Comparison of ENCODE assay signal across 15 mouse cellular contexts in the genomic region with DNA sequence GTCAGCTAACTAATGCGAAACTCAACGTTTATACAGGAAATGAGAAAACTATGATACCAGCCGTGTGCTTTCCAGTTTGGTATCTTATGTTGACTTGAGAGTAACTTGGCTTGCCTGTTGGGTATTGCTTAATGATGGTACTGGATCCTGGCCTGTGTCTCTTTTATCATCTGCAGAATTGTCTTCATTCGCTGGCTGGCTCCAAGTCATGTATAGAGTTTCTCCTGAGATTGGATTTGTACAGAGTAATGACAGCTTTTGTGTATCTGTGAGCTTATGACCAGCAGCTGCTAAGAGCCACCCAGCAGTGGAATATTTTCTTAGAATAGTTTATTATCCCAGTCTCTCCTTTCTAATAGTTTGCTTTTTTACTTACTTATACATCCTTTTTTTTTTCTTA.
"Had no signal": no experiment of that assay in that cellular context is flagged by ENCODE, and none has a peak within 500 bp of the region (broad histone marks: within the 10 kb centered on the region; RNA-seq: fewer than 3 reads in every experiment).

No protein-coding gene starts in this region.

- H3K4me2 ChIP-seq: neural tube, embryonic 15.5 days; stomach, embryonic 15.5 days had no signal

- H3K4me1 ChIP-seq: neural tube, embryonic 15.5 days; stomach, embryonic 15.5 days had no signal

- H3K9ac ChIP-seq: neural tube, embryonic 15.5 days; stomach, embryonic 15.5 days had no signal

- H3K27ac ChIP-seq: neural tube, embryonic 15.5 days; stomach, embryonic 15.5 days; stomach, postnatal 0 days had no signal

- H3K9me3 ChIP-seq: neural tube, embryonic 15.5 days; stomach, embryonic 15.5 days had no signal

- H3K36me3 ChIP-seq: neural tube, embryonic 15.5 days; stomach, embryonic 15.5 days had no signal

- DNase-seq: retina, postnatal 1 day; right cerebral cortex, adult 18-20 months; right cerebral cortex, postnatal 14 days; right cerebral cortex, postnatal 25 days; right cerebral cortex, postnatal 4 days; spleen, adult 18-20 months; thymus, adult 18-20 months; thymus, adult 2 months; thymus, postnatal 14 days; thymus, postnatal 25 days; thymus, postnatal 36 days; thymus, postnatal 4 days had no signal

- H3K27me3 ChIP-seq: neural tube, embryonic 15.5 days; stomach, embryonic 15.5 days had no signal

- H3K4me3 ChIP-seq: neural tube, embryonic 15.5 days; stomach, embryonic 15.5 days had no signal
